Mouse (Mus musculus) MEL (cell line): ENCODE data around the gene Ttc34. TPM values are rescaled to one million over a fixed set of nuclear protein-coding genes. Genes with fewer than 3 reads are reported as not detected.

Experiments
- DNase-seq: peaks from one replicate; pipeline ENCODE4 v3.0.0; 2011; ENCODE audit warnings: low read depth, low spot score
- H3K27ac ChIP-seq: 2 replicates; pipeline ENCODE4 v1.5.1; 2012; ENCODE audit warnings: low read depth, mild to moderate bottlenecking, control low read depth, low read length, moderate library complexity; ENCODE audit not compliant: control insufficient read depth
- H3K27me3 ChIP-seq, 2 experiments: fragments of 150-350 bp in 1 of 2; sonication (generic) in 1 of 2; 2 replicates each; pipeline ENCODE4 v1.6.1; 2012; ENCODE audit warnings: low read length in 2 of 2, mild to moderate bottlenecking in 2 of 2, improper control_type of control experiment in 1 of 2, moderate library complexity in 1 of 2; ENCODE audit not compliant: insufficient read depth in 2 of 2, control insufficient read depth in 1 of 2
- H3K36me3 ChIP-seq, 2 experiments: 2 replicates each; pipeline ENCODE4 v1.6.1; 2012 to 2014; ENCODE audit warnings: low read length in 2 of 2, improper control_type of control experiment in 1 of 2, inconsistent platforms in 1 of 2, mild to moderate bottlenecking in 1 of 2; ENCODE audit not compliant: insufficient read depth in 2 of 2, control insufficient read depth in 1 of 2
- H3K4me1 ChIP-seq, 2 experiments: fragments of 150-350 bp in 1 of 2; sonication (generic) in 1 of 2; 2 replicates each; pipeline ENCODE4 v1.6.1; 2012; ENCODE audit warnings: low read length in 2 of 2, improper control_type of control experiment in 1 of 2, mild to moderate bottlenecking in 1 of 2; ENCODE audit not compliant: insufficient read depth in 2 of 2, control insufficient read depth in 1 of 2
- H3K4me3 ChIP-seq, 2 experiments: fragments of 150-350 bp in 1 of 2; sonication (generic) in 1 of 2; 2 replicates each; pipeline ENCODE4 v1.5.1; 2012; ENCODE audit warnings: low read depth in 2 of 2, low read length in 2 of 2, mild to moderate bottlenecking in 2 of 2, moderate library complexity in 2 of 2, control low read depth in 1 of 2, improper control_type of control experiment in 1 of 2; ENCODE audit not compliant: control insufficient read depth in 1 of 2, insufficient read depth in 1 of 2
- H3K79me2 ChIP-seq: 2 replicates; pipeline ENCODE4 v1.6.1; 2012; ENCODE audit warnings: mild to moderate bottlenecking, low read length, moderate library complexity; ENCODE audit not compliant: control insufficient read depth, poor library complexity, insufficient read depth
- H3K9ac ChIP-seq: 2 replicates; pipeline ENCODE4 v1.6.1; 2012; ENCODE audit warnings: low read depth, mild to moderate bottlenecking, control low read depth, low read length, moderate library complexity; ENCODE audit not compliant: control insufficient read depth, poor library complexity, severe bottlenecking
- H3K9me3 ChIP-seq: fragments of 150-350 bp; sonication (generic); replicated peaks from 2 replicates; pipeline ENCODE4 v1.6.1; 2012; ENCODE audit warnings: mild to moderate bottlenecking, low read length, improper control_type of control experiment, moderate library complexity; ENCODE audit not compliant: insufficient read depth
- BHLHE40 ChIP-seq: IDR thresholded peaks from 2 replicates; pipeline ENCODE4 v1.6.1; 2012; ENCODE audit warnings: low read depth, mild to moderate bottlenecking, inconsistent platforms, low read length, improper control_type of control experiment, borderline replicate concordance
- E2F4 ChIP-seq: IDR thresholded peaks from 2 replicates; pipeline ENCODE4 v1.6.1; 2011; ENCODE audit warnings: low read depth, low read length, improper control_type of control experiment, borderline replicate concordance
- ELF1 ChIP-seq: IDR thresholded peaks from 2 replicates; pipeline ENCODE4 v1.6.1; 2014; ENCODE audit warnings: low read depth, mild to moderate bottlenecking, inconsistent platforms, low read length, improper control_type of control experiment, moderate library complexity
- EP300 ChIP-seq, 2 experiments: IDR thresholded peaks; 2 replicates each; pipeline ENCODE4 v1.6.1; 2011; ENCODE audit warnings: improper control_type of control experiment in 2 of 2, low read length in 2 of 2, low read depth in 1 of 2, mild to moderate bottlenecking in 1 of 2
- ETS1 ChIP-seq: IDR thresholded peaks from 2 replicates; pipeline ENCODE4 v1.6.1; 2012; ENCODE audit warnings: low read depth, mild to moderate bottlenecking, inconsistent platforms, low read length, improper control_type of control experiment, moderate library complexity
- GABPA ChIP-seq: IDR thresholded peaks from 2 replicates; pipeline ENCODE4 v1.6.1; 2012; ENCODE audit warnings: low read depth, mild to moderate bottlenecking, inconsistent platforms, low read length, improper control_type of control experiment, moderate library complexity
- HCFC1 ChIP-seq: IDR thresholded peaks from 2 replicates; pipeline ENCODE4 v1.6.1; 2012; ENCODE audit warnings: low read depth, mild to moderate bottlenecking, inconsistent platforms, low read length, improper control_type of control experiment, moderate library complexity
- KAT2A ChIP-seq: conservative IDR thresholded peaks from 2 replicates; pipeline ENCODE4 v1.6.1; 2012; ENCODE audit warnings: low read depth, low read length, improper control_type of control experiment, inconsistent platforms
- MAFK ChIP-seq: IDR thresholded peaks from 2 replicates; pipeline ENCODE4 v1.6.1; 2011; ENCODE audit warnings: low read depth, mild to moderate bottlenecking, low read length, improper control_type of control experiment, borderline replicate concordance
- MAX ChIP-seq: IDR thresholded peaks from 2 replicates; pipeline ENCODE4 v1.6.1; 2011; ENCODE audit warnings: low read length, improper control_type of control experiment
- MAZ ChIP-seq: IDR thresholded peaks from 2 replicates; pipeline ENCODE4 v1.6.1; 2012; ENCODE audit warnings: low read depth, mild to moderate bottlenecking, inconsistent platforms, low read length, improper control_type of control experiment
- MXI1 ChIP-seq: IDR thresholded peaks from 2 replicates; pipeline ENCODE4 v1.6.1; 2011; ENCODE audit warnings: mild to moderate bottlenecking, low read depth, low read length, improper control_type of control experiment
- MYB ChIP-seq: IDR thresholded peaks from 2 replicates; pipeline ENCODE4 v1.6.1; 2011; ENCODE audit warnings: mild to moderate bottlenecking, low read depth, low read length, improper control_type of control experiment
- NELFE ChIP-seq: IDR thresholded peaks from 2 replicates; pipeline ENCODE4 v1.6.1; 2011; ENCODE audit warnings: low read depth, low read length, improper control_type of control experiment
- NRF1 ChIP-seq: IDR thresholded peaks from 2 replicates; pipeline ENCODE4 v1.6.1; 2014; ENCODE audit warnings: low read depth, mild to moderate bottlenecking, inconsistent platforms, low read length, improper control_type of control experiment, moderate library complexity; ENCODE audit not compliant: poor library complexity, insufficient read depth, severe bottlenecking
- POLR2A ChIP-seq, 2 experiments: IDR thresholded peaks; 2 replicates each; pipeline ENCODE4 v1.6.1; 2011 to 2012; ENCODE audit warnings: low read length in 2 of 2, mild to moderate bottlenecking in 2 of 2, control low read depth in 1 of 2, improper control_type of control experiment in 1 of 2, low read depth in 1 of 2, moderate library complexity in 1 of 2; ENCODE audit not compliant: control insufficient read depth in 1 of 2, insufficient read depth in 1 of 2, poor library complexity in 1 of 2
- POLR2AphosphoS2 ChIP-seq: IDR thresholded peaks from 2 replicates; pipeline ENCODE4 v1.6.1; 2011; ENCODE audit warnings: low read length, improper control_type of control experiment
- POLR2AphosphoS5 ChIP-seq: IDR thresholded peaks from 2 replicates; pipeline ENCODE4 v1.6.1; 2012; ENCODE audit warnings: low read depth, borderline replicate concordance, mild to moderate bottlenecking, inconsistent platforms, low read length, moderate library complexity, mixed read lengths
- RAD21 ChIP-seq: IDR thresholded peaks from 2 replicates; pipeline ENCODE4 v1.6.1; 2011; ENCODE audit warnings: mild to moderate bottlenecking, low read depth, low read length, improper control_type of control experiment
- RCOR1 ChIP-seq: IDR thresholded peaks from 2 replicates; pipeline ENCODE4 v1.6.1; 2012; ENCODE audit warnings: low read depth, mild to moderate bottlenecking, inconsistent platforms, low read length, improper control_type of control experiment
- TAL1 ChIP-seq: IDR thresholded peaks from 2 replicates; pipeline ENCODE4 v1.6.1; 2012; ENCODE audit warnings: mild to moderate bottlenecking, inconsistent platforms, low read length, moderate library complexity, mixed read lengths
- TCF12 ChIP-seq: IDR thresholded peaks from 2 replicates; pipeline ENCODE4 v1.6.1; 2014; ENCODE audit warnings: low read depth, mild to moderate bottlenecking, inconsistent platforms, low read length, improper control_type of control experiment, moderate library complexity
- USF1 ChIP-seq: IDR thresholded peaks from 2 replicates; pipeline ENCODE4 v1.6.1; 2014; ENCODE audit warnings: low read depth, mild to moderate bottlenecking, inconsistent platforms, low read length, improper control_type of control experiment, moderate library complexity
- USF2 ChIP-seq, 2 experiments: IDR thresholded peaks; 2 replicates each; pipeline ENCODE4 v1.6.1; 2011 to 2012; ENCODE audit warnings: improper control_type of control experiment in 2 of 2, low read length in 2 of 2, borderline replicate concordance in 1 of 2, inconsistent platforms in 1 of 2, low read depth in 1 of 2, mild to moderate bottlenecking in 1 of 2; ENCODE audit not compliant: insufficient read depth in 1 of 2
- ZC3H11A ChIP-seq: IDR thresholded peaks from 2 replicates; pipeline ENCODE4 v1.6.1; 2012; ENCODE audit warnings: low read depth, mild to moderate bottlenecking, inconsistent platforms, low read length, improper control_type of control experiment
- ZKSCAN1 ChIP-seq: IDR thresholded peaks from 2 replicates; pipeline ENCODE4 v1.6.1; 2012; ENCODE audit warnings: low read depth, mild to moderate bottlenecking, inconsistent platforms, low read length, improper control_type of control experiment, moderate library complexity
- ZMIZ1 ChIP-seq: IDR thresholded peaks from 2 replicates; pipeline ENCODE4 v1.6.1; 2012; ENCODE audit warnings: low read depth, mild to moderate bottlenecking, inconsistent platforms, low read length, improper control_type of control experiment, moderate library complexity
- ZNF384 ChIP-seq: IDR thresholded peaks from 2 replicates; pipeline ENCODE4 v1.6.1; 2012; ENCODE audit warnings: low read depth, mild to moderate bottlenecking, inconsistent platforms, low read length, improper control_type of control experiment
- polyA plus RNA-seq, 2 experiments: library from polyadenylated mRNA; stranded (reverse) in 1 of 2; unstranded in 1 of 2; fragments of >175 nt in 1 of 2; fragments of >200 nt in 1 of 2; gene quantifications; 2 replicates each; pipeline versions ENCODE4 v1.2.1 to v1.2.4; 2012; ENCODE audit warnings: low replicate concordance in 2 of 2, low read depth in 1 of 2; ENCODE audit not compliant: insufficient read length in 2 of 2, insufficient read depth in 1 of 2, missing spikeins in 1 of 2
- total RNA-seq: library from RNA; depleted of rRNA; stranded (reverse); fragments of 300-350 nt; gene quantifications from 2 replicates; pipeline ENCODE4 v1.2.3, GENCODE M21; 2012

The Ttc34 gene
- total and polyA plus RNA-seq, 3 experiments, result not detected

GRCm38 (mm10) chr4:154895549-154895948 is 58.3 kb downstream of the Ttc34 start:
- H3K79me2 ChIP-seq, result no peaks in the 10 kb centered on the region
- TF ChIP-seq KAT2A, result no peak
- no peak for TF ChIP-seq TAL1
- TF ChIP-seq ZMIZ1, result no peak
- no peak for TF ChIP-seq MYB
- no peak for TF ChIP-seq ELF1
- no peak for TF ChIP-seq MAX
- no peak for TF ChIP-seq BHLHE40
- no peak for TF ChIP-seq GABPA
- no peak for TF ChIP-seq ETS1
- TF ChIP-seq POLR2A (IDR thresholded peaks at IDR 0.05; ENCODE audit: control insufficient read depth in 1 of 2, insufficient read depth in 1 of 2, low read depth in 1 of 2, low read length in 2 of 2, poor library complexity in 1 of 2), result no peak
- TF ChIP-seq HCFC1, result no peak
- no peak for TF ChIP-seq USF2 (IDR thresholded peaks at IDR 0.05; ENCODE audit: borderline replicate concordance in 1 of 2, insufficient read depth in 1 of 2, low read depth in 1 of 2, low read length in 2 of 2)
- no peak for TF ChIP-seq EP300 (IDR thresholded peaks at IDR 0.05; ENCODE audit: low read depth in 1 of 2, low read length in 2 of 2)
- no peak for TF ChIP-seq MAZ
- TF ChIP-seq NELFE, result no peak
- TF ChIP-seq RCOR1, result no peak
- TF ChIP-seq TCF12, result no peak
- TF ChIP-seq POLR2AphosphoS2, result no peak
- H3K9ac ChIP-seq, result no peak overlapping the region
- no peak for DNase-seq
- H3K27ac ChIP-seq, result no peak overlapping the region
- H3K4me3 ChIP-seq, result no peak overlapping the region
- no peaks in the 10 kb centered on the region for H3K4me1 ChIP-seq
- H3K9me3 ChIP-seq, result no peaks in the 10 kb centered on the region
- H3K27me3 ChIP-seq, result no peaks in the 10 kb centered on the region
- H3K36me3 ChIP-seq, result no peaks in the 10 kb centered on the region

- Histone ChIP-seq H3K27me3 (no peaks in the 10 kb centered on the region), H3K27ac (no peak overlapping the region), H3K79me2 (no peaks in the 10 kb centered on the region), H3K4me3 (no peak overlapping the region)
- TF ChIP-seq MAFK, result no peak
- no peak for TF ChIP-seq MXI1
- no peak for TF ChIP-seq ZC3H11A
- no peak for TF ChIP-seq NELFE
- TF ChIP-seq MAZ, result no peak
- no peak for TF ChIP-seq POLR2AphosphoS5
- TF ChIP-seq BHLHE40, result no peak
- no peak for TF ChIP-seq ELF1
- TF ChIP-seq ZKSCAN1, result no peak
- no peak for TF ChIP-seq RCOR1
- TF ChIP-seq TCF12, result no peak
- no peak for TF ChIP-seq POLR2AphosphoS2
- no peak for TF ChIP-seq EP300 (IDR thresholded peaks at IDR 0.05; ENCODE audit: low read depth in 1 of 2, low read length in 2 of 2)
- TF ChIP-seq RAD21, result no peak
- TF ChIP-seq USF1, result no peak
- TF ChIP-seq E2F4, result no peak
- no peak for TF ChIP-seq ZNF384
- TF ChIP-seq NRF1, result no peak
- TF ChIP-seq, all 39 proteins: peak for 0
- H3K4me1 ChIP-seq, result no peaks in the 10 kb centered on the region
- H3K9ac ChIP-seq, result no peak overlapping the region
- H3K9me3 ChIP-seq, result no peaks in the 10 kb centered on the region
- H3K36me3 ChIP-seq, result no peaks in the 10 kb centered on the region
- no peak for DNase-seq
Measured at GRCm38 (mm10) chr4:154897676-154898465, 60.6 kb downstream of the Ttc34 start.
